ENCODE assay signal across 8 mouse cellular contexts in the genomic region with DNA sequence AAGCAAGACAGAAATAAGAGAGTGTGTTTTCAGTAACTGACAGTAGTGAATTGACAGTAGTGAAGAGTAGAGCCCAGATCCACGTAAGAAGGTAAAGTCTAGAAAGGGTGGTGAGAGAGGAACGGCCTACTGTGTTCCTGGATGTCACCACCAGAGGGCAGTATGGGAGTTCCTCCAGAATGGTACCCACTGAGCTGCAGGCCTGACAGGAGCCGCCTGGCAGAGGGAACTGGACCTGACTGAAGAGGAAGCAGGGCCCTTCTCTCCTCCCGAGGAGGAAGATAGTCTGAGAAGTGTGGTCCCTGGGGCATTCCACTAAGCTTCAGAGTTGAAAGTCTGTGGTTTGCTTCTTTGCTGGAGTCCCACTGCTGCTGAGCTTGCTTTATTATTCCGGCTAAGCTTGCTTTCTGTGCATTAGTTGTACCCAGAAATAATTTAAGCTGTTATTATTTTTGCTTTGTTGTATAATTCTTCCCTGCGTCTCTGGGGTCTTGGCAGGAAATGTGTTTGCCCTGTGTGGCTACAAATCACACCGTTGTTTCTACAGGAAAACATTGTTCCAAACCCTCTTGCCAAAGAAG. TPM values are rescaled to one million over a fixed set of nuclear protein-coding genes. Genes with fewer than 3 reads are reported as not detected.
A peak's percentile ranks its signal among the peaks of the same experiment; 100 is the strongest.
DNase-seq lines count a peak whose midpoint lies in the region; ATAC-seq lines count a peak whose summit lies in the region.

No protein-coding gene starts in this region.

- no peak overlapping the region for H3K9ac ChIP-seq in limb, embryonic 11.5 days (ENCODE audit: low read length)
- H3K9ac ChIP-seq in midbrain, embryonic 14.5 days (replicated peaks; ENCODE audit: low read length): no peak overlapping the region

- peak; percentile 59 to 69 for DNase-seq in urinary bladder, adult 18-20 months (ENCODE audit: low spot score in 2 of 2)
- no peak for DNase-seq in urinary bladder, adult 2 months (ENCODE audit: low spot score)
- peak; percentile 79 for DNase-seq in embryo, embryonic 9.5 days (ENCODE audit: extremely low spot score)
- peak; percentile 87 to 88 for DNase-seq in heart, adult 18-20 months
- peak; percentile 79 for DNase-seq in kidney, adult 11 months
- DNase-seq in limb, embryonic 11.5 days (ENCODE audit: low spot score): peak; percentile 90
- peak; percentile 91 for DNase-seq in midbrain, embryonic 14.5 days
- DNase-seq in spleen, adult 18-20 months: peak; percentile 65 to 77

- H3K36me3 ChIP-seq in limb, embryonic 11.5 days (ENCODE audit: control insufficient read depth, insufficient read depth, low read length): peaks cover 2% of the 10 kb centered on the region; the same call in 1 of the 2 replicates
- peaks cover 34% of the 10 kb centered on the region for H3K36me3 ChIP-seq in midbrain, embryonic 14.5 days (ENCODE audit: control insufficient read depth, insufficient read depth, low read length)

- no peaks in the 10 kb centered on the region for H3K9me3 ChIP-seq in limb, embryonic 11.5 days (ENCODE audit: control insufficient read depth, low read length)
- no peaks in the 10 kb centered on the region for H3K9me3 ChIP-seq in midbrain, embryonic 14.5 days (ENCODE audit: control insufficient read depth, low read length)

- ATAC-seq in limb, embryonic 11.5 days (ENCODE audit: insufficient number of reproducible peaks, low FRiP score, low TSS enrichment, low read depth): no peak
- no peak; the same call in 1 of the 2 replicates for ATAC-seq in midbrain, embryonic 14.5 days (ENCODE audit: low FRiP score, low TSS enrichment)

- no peak overlapping the region for H3K27ac ChIP-seq in limb, embryonic 11.5 days (replicated peaks; ENCODE audit: low read depth, low read length)
- H3K27ac ChIP-seq in midbrain, embryonic 14.5 days (replicated peaks; ENCODE audit: low read depth, low read length): no peak overlapping the region

- no peak overlapping the region for H3K4me2 ChIP-seq in limb, embryonic 11.5 days (ENCODE audit: low read depth, severe bottlenecking)
- no peak overlapping the region for H3K4me2 ChIP-seq in midbrain, embryonic 14.5 days (ENCODE audit: low read length)

- WGBS in limb, embryonic 11.5 days: 33% methylated on average over 7 of the region's 7 CpGs
- 36% methylated on average over 7 of the region's 7 CpGs for WGBS in midbrain, embryonic 14.5 days

- 0 out of 2 replicates have a peak, but pooled peaks cover 2% of the 10 kb centered on the region for H3K4me1 ChIP-seq in limb, embryonic 11.5 days (ENCODE audit: control insufficient read depth, insufficient read depth, low read length)
- no peaks in the 10 kb centered on the region for H3K4me1 ChIP-seq in midbrain, embryonic 14.5 days (ENCODE audit: control insufficient read depth, insufficient read depth, low read length)

- no peaks in the 10 kb centered on the region for H3K27me3 ChIP-seq in limb, embryonic 11.5 days (ENCODE audit: control insufficient read depth, insufficient read depth, low read length)
- no peaks in the 10 kb centered on the region for H3K27me3 ChIP-seq in midbrain, embryonic 14.5 days (ENCODE audit: control insufficient read depth, insufficient read depth, low read length)

- no peak overlapping the region for H3K4me3 ChIP-seq in limb, embryonic 11.5 days (ENCODE audit: low read depth, low read length)
- no peak overlapping the region for H3K4me3 ChIP-seq in midbrain, embryonic 14.5 days (replicated peaks; ENCODE audit: low read depth, low read length)

RNA-seq across cellular contexts. Expression of gene Lsm10, which starts 10.3 kb away (rescaled TPM):
- 48.2 and 49.5 TPM in 2 replicates for polyA plus RNA-seq in urinary bladder, adult 2 months (2012; rRNA removed)
- total RNA-seq in heart, adult 18-20 months (2021): 10 to 100 TPM; 13.3 to 15.3 TPM
- polyA plus RNA-seq in limb, embryonic 11.5 days (2014; fragmentation: Nextera tagmentation; extraction: Ambion mirVana): 39.0 and 44.8 TPM in 2 replicates
- polyA plus RNA-seq in midbrain, embryonic 14.5 days (2014; fragmentation: Nextera tagmentation; extraction: Ambion mirVana): 47.8 and 51.2 TPM in 2 replicates

RNA-seq across cellular contexts. Expression of gene Stk40, which starts 17.7 kb away (rescaled TPM):
- polyA plus RNA-seq in urinary bladder, adult 2 months (2012; rRNA removed): 26.3 and 40.8 TPM in 2 replicates
- 10 to 100 TPM; 41.4 to 52.6 TPM for total RNA-seq in heart, adult 18-20 months (2021)
- 27.8 and 30.4 TPM in 2 replicates for polyA plus RNA-seq in limb, embryonic 11.5 days (2014; fragmentation: Nextera tagmentation; extraction: Ambion mirVana)
- polyA plus RNA-seq in midbrain, embryonic 14.5 days (2014; fragmentation: Nextera tagmentation; extraction: Ambion mirVana): 21.1 and 29.4 TPM in 2 replicates

RNA-seq across cellular contexts. Expression of gene Oscp1, which starts 27.7 kb away (rescaled TPM):
- 1.2 and 3.3 TPM in 2 replicates for polyA plus RNA-seq in urinary bladder, adult 2 months (2012; rRNA removed)
- 1 to 10 TPM; 2.3 to 2.4 TPM for total RNA-seq in heart, adult 18-20 months (2021)
- polyA plus RNA-seq in limb, embryonic 11.5 days (2014; fragmentation: Nextera tagmentation; extraction: Ambion mirVana): 20.1 and 21.4 TPM in 2 replicates
- polyA plus RNA-seq in midbrain, embryonic 14.5 days (2014; fragmentation: Nextera tagmentation; extraction: Ambion mirVana): 34.0 and 42.7 TPM in 2 replicates

RNA-seq across cellular contexts. Expression of gene Mrps15, which starts 39.4 kb away (rescaled TPM):
- polyA plus RNA-seq in urinary bladder, adult 2 months (2012; rRNA removed): 44.0 and 51.4 TPM in 2 replicates
- 10 to 100 TPM; 78.7 to 80.8 TPM for total RNA-seq in heart, adult 18-20 months (2021)
- 156 and 160 TPM in 2 replicates for polyA plus RNA-seq in limb, embryonic 11.5 days (2014; fragmentation: Nextera tagmentation; extraction: Ambion mirVana)
- 125 and 139 TPM in 2 replicates for polyA plus RNA-seq in midbrain, embryonic 14.5 days (2014; fragmentation: Nextera tagmentation; extraction: Ambion mirVana)
